Mouse (Mus musculus): Measurements from ENCODE around the gene Fam84b.

Fam84b gene

DNA sequence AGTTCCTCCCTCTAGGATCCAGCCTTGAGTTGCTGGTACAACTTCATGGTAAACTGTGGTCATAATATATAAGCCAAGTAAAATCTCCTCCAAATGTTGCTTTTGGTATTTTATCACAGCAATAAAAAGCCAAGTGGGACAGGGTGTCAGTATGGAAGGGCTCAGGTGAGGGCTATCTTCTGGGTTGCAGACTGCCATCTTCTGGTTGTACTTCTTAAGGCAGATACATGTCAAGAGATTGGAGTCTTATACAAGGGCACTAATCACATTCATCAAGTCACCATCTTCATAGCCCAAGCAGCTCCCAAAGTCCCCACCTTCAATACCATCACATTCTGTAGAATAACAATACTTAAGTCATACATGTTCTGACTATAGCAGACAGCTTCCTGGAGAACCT is 21.0 kb downstream of the Fam84b start:
- DNase-seq (ENCODE audit: low spot score): peak; percentile 32

- DNase-seq (ENCODE audit: low spot score): no peak
Observed at GRCm38 (mm10) chr15:60826226-60826625, 27.4 kb downstream of the Fam84b start.

- DNase-seq (ENCODE audit: low spot score): peak; percentile 95
Observed at GRCm38 (mm10) chr15:60824751-60825227, 28.8 kb downstream of the Fam84b start.

DNA sequence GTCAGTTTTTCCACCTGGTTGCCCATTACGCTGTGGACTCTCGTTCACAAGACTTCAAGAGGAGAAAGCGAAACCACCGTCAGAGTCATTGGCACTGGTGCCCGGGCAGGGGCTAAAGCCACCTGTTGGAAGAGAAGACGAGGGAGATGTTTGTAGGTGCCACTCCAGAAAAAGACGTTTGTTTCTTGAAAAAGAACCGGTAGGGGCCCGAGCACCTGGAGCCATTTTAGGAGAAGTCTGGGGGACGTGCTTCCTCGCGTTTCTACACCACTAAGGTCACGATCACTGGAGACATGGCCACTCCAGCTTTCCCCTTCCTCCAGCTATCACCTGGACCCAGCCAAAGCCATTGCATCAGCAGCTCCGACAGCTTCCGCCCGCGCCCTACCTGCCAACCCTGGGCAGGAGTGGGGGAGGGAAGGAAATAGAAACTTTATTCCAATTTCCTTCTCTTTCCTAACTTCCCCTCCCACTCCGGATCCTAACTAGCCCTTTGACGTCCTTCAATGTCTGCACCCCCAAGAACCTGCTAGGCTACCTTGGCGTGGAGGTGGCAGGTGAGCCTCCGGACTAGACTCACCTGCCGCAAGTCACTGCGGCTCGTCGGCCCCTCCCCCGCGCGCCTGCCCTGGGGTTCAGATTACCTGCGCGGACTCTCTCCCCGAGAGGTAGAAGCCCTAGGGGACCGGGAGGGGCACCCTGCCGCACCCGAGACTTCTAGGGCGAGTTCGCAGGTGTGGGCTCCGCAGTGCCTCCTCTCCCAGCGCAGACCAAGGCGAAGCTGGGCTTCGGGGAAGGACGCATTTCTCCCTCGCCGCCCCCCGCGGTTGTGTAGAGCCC is 29.5 kb downstream of the Fam84b start:
- DNase-seq (ENCODE audit: low spot score): peak; percentile 79

DNA sequence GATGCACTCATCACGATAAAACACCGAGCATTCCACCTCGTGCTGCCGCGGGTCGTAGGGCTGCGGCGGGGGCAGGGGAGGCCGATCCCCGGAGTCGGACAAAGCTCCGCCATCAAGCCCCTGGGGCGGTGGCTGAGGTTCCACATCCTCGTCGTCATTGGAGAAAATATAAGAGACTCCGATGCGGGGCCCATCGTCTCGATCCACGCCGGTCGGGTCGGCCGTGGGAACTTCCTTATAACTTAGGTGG is 30.0 kb downstream of the Fam84b start:
- no peak for DNase-seq (ENCODE audit: low spot score)

- peak; percentile 64 for DNase-seq (ENCODE audit: low spot score)
Observed at GRCm38 (mm10) chr15:60822803-60823619, 30.6 kb downstream of the Fam84b start.

GRCm38 (mm10) chr15:60822101-60822802 is 31.3 kb downstream of the Fam84b start:
- DNase-seq (ENCODE audit: low spot score): no peak

GRCm38 (mm10) chr15:60818500-60818899 is 35.1 kb downstream of the Fam84b start:
- no peak for DNase-seq (ENCODE audit: low spot score)

DNA sequence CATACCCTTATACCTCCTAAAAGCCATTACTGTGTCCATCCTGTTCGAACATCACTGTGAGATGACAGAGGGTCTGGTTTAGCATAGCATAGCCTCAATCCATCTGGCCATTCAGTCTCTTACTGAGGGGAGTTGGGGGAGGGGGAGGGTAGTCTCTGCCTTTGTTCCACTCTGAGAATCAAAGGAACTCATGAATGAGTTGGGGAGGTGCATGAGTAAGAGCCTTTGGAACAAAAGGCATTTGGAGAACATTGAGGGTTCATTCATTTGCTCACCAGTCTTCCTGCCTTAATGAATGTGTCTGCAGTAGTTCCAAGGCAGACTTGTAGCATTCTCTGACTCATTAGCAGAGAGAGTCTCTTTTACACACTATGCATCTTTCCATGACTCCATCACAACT is 37.1 kb downstream of the Fam84b start:
- DNase-seq (ENCODE audit: low spot score): no peak

DNA sequence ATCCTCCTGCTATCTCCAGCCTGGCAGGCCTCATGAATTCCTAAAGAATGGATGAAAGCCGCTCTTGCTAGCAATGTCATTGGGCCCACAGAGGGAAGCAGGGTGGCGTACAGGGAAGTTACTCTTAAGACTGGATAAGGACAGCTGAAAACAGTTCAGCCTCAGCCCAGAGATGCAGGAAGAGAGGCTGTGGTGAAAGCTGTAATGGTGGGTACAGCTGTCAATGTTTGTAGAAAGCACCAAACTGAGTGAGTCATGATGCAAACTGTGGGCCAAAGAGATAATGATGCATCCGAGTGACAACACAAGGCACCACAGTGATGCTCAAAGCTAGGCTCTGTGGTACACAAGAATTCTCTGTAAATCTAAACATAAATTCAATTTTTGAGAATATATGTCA is 39.0 kb downstream of the Fam84b start:
- DNase-seq (ENCODE audit: low spot score): no peak

DNA sequence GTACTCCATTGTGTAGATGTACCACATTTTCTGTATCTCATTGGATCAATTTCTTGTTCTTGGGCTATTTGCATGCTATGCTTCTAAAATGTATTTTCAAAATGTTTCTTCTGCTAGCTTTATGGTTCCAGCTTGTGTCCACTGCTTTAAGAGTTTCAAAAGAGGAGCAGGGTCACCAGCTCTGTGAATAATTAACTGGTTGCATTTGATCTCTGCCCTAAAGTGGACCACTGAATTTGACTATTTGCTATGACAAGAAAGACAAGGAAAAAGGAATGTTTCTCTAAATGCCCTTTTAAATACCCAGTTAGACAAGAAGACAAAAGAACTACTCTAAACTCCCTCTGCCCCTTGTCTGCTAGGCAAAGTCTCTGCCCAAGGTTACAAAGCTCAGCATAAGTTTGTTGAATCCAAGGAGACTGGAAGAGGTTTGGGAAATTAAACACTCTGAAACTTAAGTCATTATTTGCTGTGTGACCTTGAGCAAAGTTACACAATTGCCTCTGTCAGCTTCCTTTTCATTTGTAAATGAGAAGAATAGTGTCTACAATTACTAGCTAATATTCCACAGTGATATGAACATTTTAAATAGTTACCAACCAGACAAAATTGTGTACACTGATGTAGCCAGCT is 60.4 kb downstream of the Fam84b start:
- DNase-seq (ENCODE audit: low spot score): peak; percentile 30

- no peak for DNase-seq (ENCODE audit: low spot score)
Observed at GRCm38 (mm10) chr15:60789084-60789483, 64.5 kb downstream of the Fam84b start.

DNA sequence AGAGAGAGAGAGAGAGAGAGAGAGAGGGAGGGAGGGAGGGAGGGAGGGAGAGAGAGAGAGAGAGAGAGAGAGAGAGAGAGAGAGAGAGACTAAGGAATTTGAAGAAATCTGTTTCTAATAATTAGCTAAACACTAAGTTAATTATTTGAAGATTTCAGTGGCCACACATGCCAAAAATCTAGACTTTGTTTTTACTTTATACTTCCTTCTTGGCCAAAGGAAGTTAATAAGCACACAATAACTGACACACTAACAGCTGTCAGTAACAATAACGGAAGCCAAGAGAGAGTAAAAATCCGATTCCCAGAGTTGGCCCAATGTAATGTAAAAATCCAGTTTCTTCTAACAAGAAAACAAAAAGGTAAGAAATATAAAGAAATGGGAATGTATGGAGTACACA is 69.8 kb downstream of the Fam84b start:
- DNase-seq (ENCODE audit: low spot score): no peak

GRCm38 (mm10) chr15:60779531-60779973 is 74.0 kb downstream of the Fam84b start:
- DNase-seq (ENCODE audit: low spot score): peak; percentile 66

- no peak for DNase-seq (ENCODE audit: low spot score)
Observed at GRCm38 (mm10) chr15:60779063-60779462, 74.5 kb downstream of the Fam84b start.

All from lung, postnatal 25 days (tissue).